Mouse (Mus musculus): ENCODE data around the gene Fbxo42. TPM values are rescaled to one million over a fixed set of nuclear protein-coding genes. Genes with fewer than 3 reads are reported as not detected.

The Fbxo42 gene
- polyA plus RNA-seq, 1 experiment from 2014 or later, result 27.0 TPM

DNA sequence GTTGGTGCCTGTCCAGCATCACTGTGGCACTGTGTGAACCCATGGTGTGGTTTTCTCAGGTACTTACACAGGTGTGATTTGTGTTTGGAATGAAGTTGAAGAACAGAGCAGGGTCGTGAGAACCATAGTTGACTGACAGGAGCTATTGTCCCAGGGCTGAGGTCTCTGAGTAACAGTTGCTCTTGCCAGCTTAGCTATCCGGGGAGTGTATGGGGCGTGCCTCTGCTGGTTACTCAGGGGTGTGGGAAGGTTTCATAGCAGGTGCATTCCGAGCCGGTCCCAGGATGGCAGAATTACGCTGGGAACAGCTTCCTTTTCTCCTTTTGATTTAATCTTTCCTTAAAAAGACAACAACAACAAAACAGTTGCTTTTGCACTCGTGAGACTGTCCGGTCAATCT lies 33.1 kb downstream of the Fbxo42 start:
- peaks cover 3% of the 10 kb centered on the region; the same call in 1 of the 2 replicates for H3K4me1 ChIP-seq
- H3K9ac ChIP-seq (replicated peaks), result no peak overlapping the region
- no peak for ATAC-seq (ENCODE audit: low FRiP score, low read depth)
- H3K4me3 ChIP-seq, result no peak overlapping the region
- H3K27ac ChIP-seq (replicated peaks), result no peak overlapping the region
- H3K36me3 ChIP-seq, result peaks cover 38% of the 10 kb centered on the region
- no peak overlapping the region for H3K4me2 ChIP-seq (replicated peaks)
- no peaks in the 10 kb centered on the region for H3K9me3 ChIP-seq
- no peaks in the 10 kb centered on the region for H3K27me3 ChIP-seq
- 84% methylated on average over 8 of the region's 8 CpGs for WGBS

GRCm38 (mm10) chr4:141181981-141182380 lies 34.3 kb downstream of the Fbxo42 start:
- Histone ChIP-seq H3K9me3 (no peaks in the 10 kb centered on the region), H3K4me3 (no peak overlapping the region), H3K4me1 (peaks cover 6% of the 10 kb centered on the region; the same call in 1 of the 2 replicates), H3K27ac (replicated peaks) (no peak overlapping the region), H3K4me2 (replicated peaks) (no peak overlapping the region), H3K27me3 (no peaks in the 10 kb centered on the region), H3K36me3 (peaks cover 36% of the 10 kb centered on the region), H3K9ac (replicated peaks) (no peak overlapping the region)
- WGBS, result 97% methylated on average over 6 of the region's 6 CpGs
- no peak for ATAC-seq (ENCODE audit: low FRiP score, low read depth)

DNA sequence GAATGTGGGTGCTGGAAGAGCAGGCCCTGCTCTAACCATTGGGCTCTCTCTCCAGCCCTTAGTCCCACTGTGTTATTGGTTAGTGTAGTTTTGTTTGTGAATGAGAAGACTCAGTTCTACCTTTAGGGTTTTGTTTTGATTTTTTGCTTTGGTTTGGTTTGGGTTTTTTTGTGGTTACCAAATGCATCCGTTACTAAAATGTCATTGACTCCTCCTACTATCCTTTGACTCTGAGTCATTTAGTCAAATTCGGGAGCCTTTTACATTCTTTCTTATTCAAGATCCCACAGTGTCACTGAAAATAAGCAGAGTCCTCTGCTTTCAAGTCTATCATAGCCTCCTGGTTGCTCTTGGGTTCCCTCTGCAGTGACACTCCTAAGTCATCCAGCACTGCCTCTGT lies 36.2 kb downstream of the Fbxo42 start:
- WGBS, result 97% methylated on average over 2 of the region's 2 CpGs

GRCm38 (mm10) chr4:141184426-141184825 lies 36.7 kb downstream of the Fbxo42 start:
- WGBS, result 95% methylated on average over 4 of the region's 4 CpGs
- Histone ChIP-seq H3K9me3 (no peaks in the 10 kb centered on the region), H3K36me3 (peaks cover 36% of the 10 kb centered on the region), H3K9ac (replicated peaks) (no peak overlapping the region), H3K27me3 (no peaks in the 10 kb centered on the region), H3K27ac (replicated peaks) (no peak overlapping the region), H3K4me2 (replicated peaks) (no peak overlapping the region), H3K4me3 (no peak overlapping the region), H3K4me1 (peaks cover 6% of the 10 kb centered on the region; the same call in 1 of the 2 replicates)
- ATAC-seq (ENCODE audit: low FRiP score, low read depth), result no peak

More for the DNA sequence above, 36.2 kb downstream of the Fbxo42 start:
- Histone ChIP-seq H3K4me3 (no peak overlapping the region), H3K4me1 (peaks cover 6% of the 10 kb centered on the region; the same call in 1 of the 2 replicates), H3K9me3 (no peaks in the 10 kb centered on the region), H3K36me3 (peaks cover 35% of the 10 kb centered on the region), H3K27me3 (no peaks in the 10 kb centered on the region), H3K27ac (replicated peaks) (no peak overlapping the region), H3K9ac (replicated peaks) (no peak overlapping the region), H3K4me2 (replicated peaks) (no peak overlapping the region)
- ATAC-seq (ENCODE audit: low FRiP score, low read depth), result no peak

DNA sequence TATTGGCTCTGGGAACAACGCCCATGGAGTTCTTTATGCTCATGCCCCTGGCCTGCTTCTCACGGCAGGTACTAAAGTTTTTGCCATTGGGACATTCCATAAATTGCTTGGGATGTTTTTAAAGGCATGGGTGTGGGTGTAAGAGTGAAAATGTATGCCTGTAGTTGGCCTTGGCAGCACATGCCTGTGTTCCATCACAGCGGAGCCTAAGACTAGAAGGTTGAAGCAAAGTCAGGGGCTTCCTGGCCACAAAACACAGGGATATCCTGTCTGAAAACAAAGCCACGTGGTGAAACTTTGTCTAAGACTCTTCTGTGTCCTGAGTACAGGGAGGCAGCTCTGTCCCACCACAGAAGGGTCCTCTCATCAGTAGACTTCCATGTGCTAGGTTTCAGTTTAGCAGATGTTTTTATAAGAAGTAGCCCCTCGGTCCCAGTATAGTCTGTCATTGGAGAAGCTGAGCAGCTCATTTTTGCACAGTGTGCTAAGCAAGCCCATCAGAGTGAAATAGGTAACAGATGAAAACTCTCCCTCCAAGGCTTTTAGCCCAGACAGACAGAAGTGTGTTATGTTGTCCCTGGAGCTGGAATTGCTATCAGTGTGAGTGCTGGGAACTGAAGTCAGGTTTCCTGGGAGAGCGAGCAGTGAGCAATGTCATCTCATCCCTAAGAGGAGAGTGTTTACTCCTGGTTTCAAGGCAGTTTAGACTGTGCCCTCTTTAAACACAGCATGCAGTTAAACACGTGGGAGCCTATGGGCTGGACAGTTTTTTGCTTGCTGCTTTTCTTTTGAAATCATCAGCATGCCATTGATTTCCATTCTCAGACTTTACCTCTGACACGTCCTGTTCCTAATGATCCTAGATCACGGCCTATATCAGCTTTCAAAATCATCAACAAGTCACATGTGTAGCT lies 39.5 kb downstream of the Fbxo42 start:
- Histone ChIP-seq H3K27ac (replicated peaks) (no peak overlapping the region; the same call in 1 of the 2 replicates), H3K9me3 (no peaks in the 10 kb centered on the region), H3K4me1 (0 out of 2 replicates have a peak, but pooled peaks cover 6% of the 10 kb centered on the region), H3K27me3 (no peaks in the 10 kb centered on the region), H3K9ac (replicated peaks) (no peak overlapping the region), H3K36me3 (peaks cover 40% of the 10 kb centered on the region), H3K4me2 (replicated peaks) (no peak overlapping the region), H3K4me3 (no peak overlapping the region)
- no peak for ATAC-seq (ENCODE audit: low FRiP score, low read depth)
- WGBS, result 71% methylated on average over 9 of the region's 9 CpGs

DNA sequence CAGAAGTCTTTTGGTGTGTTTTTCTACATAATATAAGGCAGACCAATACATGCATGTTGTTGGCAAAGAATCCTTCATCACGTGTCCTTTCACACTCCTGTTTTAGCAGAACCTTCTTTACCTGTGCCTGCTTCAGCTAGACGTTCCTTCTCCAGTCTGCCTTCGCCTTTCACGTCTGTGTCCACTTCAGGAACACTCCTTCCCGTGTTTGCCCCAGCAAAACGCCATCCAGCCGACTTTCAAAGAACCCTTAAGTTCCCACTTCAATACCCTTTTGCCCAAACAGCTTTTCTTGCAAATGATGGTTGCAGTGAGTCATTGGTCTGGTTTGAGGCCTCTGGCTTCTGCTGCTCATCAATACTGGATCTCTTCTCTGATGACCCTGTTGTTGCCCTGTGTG lies 43.6 kb downstream of the Fbxo42 start:
- ATAC-seq (ENCODE audit: low FRiP score, low read depth), result no peak

GRCm38 (mm10) chr4:141194553-141194952 lies 46.8 kb downstream of the Fbxo42 start:
- H3K4me2 ChIP-seq (replicated peaks), result no peak overlapping the region
- H3K4me1 ChIP-seq, result no peaks in the 10 kb centered on the region
- 96% methylated on average over 6 of the region's 6 CpGs for WGBS
- H3K27me3 ChIP-seq, result no peaks in the 10 kb centered on the region
- H3K9ac ChIP-seq (replicated peaks), result no peak overlapping the region
- peaks cover 72% of the 10 kb centered on the region for H3K36me3 ChIP-seq
- H3K27ac ChIP-seq (replicated peaks), result no peak overlapping the region
- H3K4me3 ChIP-seq, result no peak overlapping the region
- no peak for ATAC-seq (ENCODE audit: low FRiP score, low read depth)
- H3K9me3 ChIP-seq, result no peaks in the 10 kb centered on the region

More for the DNA sequence above, 43.6 kb downstream of the Fbxo42 start:
- Histone ChIP-seq H3K4me3 (no peak overlapping the region), H3K4me2 (replicated peaks) (no peak overlapping the region), H3K36me3 (peaks cover 45% of the 10 kb centered on the region), H3K27me3 (no peaks in the 10 kb centered on the region), H3K4me1 (0 out of 2 replicates have a peak, but pooled peaks cover 6% of the 10 kb centered on the region), H3K9ac (replicated peaks) (no peak overlapping the region), H3K27ac (replicated peaks) (no peak overlapping the region; the same call in 1 of the 2 replicates), H3K9me3 (no peaks in the 10 kb centered on the region)
- WGBS, result 94% methylated on average over 7 of the region's 7 CpGs

DNA sequence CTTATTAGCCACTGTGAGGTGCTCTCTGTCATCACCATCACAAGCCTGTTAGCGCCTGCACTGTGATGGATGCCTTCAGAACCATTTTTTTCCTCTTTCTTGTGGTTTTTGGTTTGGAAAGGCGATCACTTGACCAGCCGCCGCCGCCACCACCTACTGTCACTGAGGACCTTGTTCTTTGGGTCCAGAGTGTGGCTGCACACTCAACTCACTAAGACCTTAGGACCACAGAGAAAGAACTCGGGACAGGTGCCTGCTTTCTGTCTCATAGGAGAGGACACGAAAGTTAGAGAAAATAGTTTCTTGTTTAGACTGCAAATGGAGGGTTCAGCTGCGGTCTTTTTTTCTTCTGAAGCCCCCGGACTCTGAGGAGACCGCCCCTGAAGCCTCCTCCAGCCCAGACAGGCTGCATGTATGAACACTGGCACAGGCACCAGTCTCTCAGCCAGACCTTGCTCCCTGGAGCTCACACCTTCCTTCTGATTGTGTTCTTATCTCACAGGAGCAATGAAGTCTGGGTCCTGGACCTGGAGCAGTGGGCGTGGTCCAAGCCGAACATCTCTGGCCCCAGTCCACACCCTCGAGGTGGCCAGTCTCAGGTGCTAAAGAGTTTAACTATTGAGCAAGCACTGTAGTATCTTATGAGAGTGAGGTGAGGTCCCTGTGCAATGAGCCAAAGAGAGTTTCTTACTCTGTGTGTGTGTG lies 49.4 kb downstream of the Fbxo42 start:
- ATAC-seq (ENCODE audit: low FRiP score, low read depth), result no peak
- 95% methylated on average over 13 of the region's 13 CpGs for WGBS
- Histone ChIP-seq H3K4me1 (no peaks in the 10 kb centered on the region), H3K36me3 (peaks cover 81% of the 10 kb centered on the region), H3K4me2 (replicated peaks) (no peak overlapping the region), H3K4me3 (no peak overlapping the region), H3K9me3 (no peaks in the 10 kb centered on the region), H3K27ac (replicated peaks) (no peak overlapping the region), H3K9ac (replicated peaks) (no peak overlapping the region), H3K27me3 (no peaks in the 10 kb centered on the region)

- WGBS, result 96% methylated on average over 8 of the region's 13 CpGs
- no peaks in the 10 kb centered on the region for H3K27me3 ChIP-seq
- no peak for ATAC-seq (ENCODE audit: low FRiP score, low read depth)
These were observed 49.9 kb downstream of the Fbxo42 start for GRCm38 (mm10) chr4:141197686-141198035.

DNA sequence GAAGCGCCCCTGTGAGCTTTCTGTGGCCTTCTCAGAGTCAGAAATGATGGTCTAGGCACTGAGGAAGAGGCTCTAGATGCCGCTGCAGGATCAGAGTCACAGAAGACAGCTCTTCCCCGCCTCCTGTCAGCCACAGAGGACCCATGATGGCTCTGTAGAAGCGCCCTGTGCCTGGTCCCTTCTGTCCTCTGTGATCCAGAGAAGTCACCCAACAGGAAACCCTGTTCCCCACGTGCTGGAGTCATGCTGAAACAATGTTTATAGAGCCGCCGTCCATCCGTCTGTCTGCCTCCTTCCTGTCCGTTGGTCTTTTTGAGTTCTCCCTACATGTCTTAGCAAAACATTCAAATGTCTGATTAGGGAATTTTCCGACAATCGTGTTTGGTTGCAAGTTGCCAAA lies 53.2 kb downstream of the Fbxo42 start:
- H3K9ac ChIP-seq (replicated peaks), result no peak overlapping the region
- H3K27ac ChIP-seq (replicated peaks), result no peak overlapping the region
- H3K4me1 ChIP-seq, result no peaks in the 10 kb centered on the region
- 90% methylated on average over 11 of the region's 11 CpGs for WGBS
- H3K9me3 ChIP-seq, result no peaks in the 10 kb centered on the region
- H3K4me2 ChIP-seq (replicated peaks), result no peak overlapping the region
- peaks cover 80% of the 10 kb centered on the region for H3K36me3 ChIP-seq
- no peaks in the 10 kb centered on the region for H3K27me3 ChIP-seq
- no peak for ATAC-seq (ENCODE audit: low FRiP score, low read depth)
- H3K4me3 ChIP-seq, result no peak overlapping the region

More at GRCm38 (mm10) chr4:141197686-141198035, 49.9 kb downstream of the Fbxo42 start:
- H3K9me3 ChIP-seq, result no peaks in the 10 kb centered on the region
- H3K4me1 ChIP-seq, result no peaks in the 10 kb centered on the region
- peaks cover 82% of the 10 kb centered on the region for H3K36me3 ChIP-seq
- H3K4me2 ChIP-seq (replicated peaks), result no peak overlapping the region
- no peak overlapping the region for H3K4me3 ChIP-seq
- H3K9ac ChIP-seq (replicated peaks), result no peak overlapping the region
- no peak overlapping the region for H3K27ac ChIP-seq (replicated peaks)

DNA sequence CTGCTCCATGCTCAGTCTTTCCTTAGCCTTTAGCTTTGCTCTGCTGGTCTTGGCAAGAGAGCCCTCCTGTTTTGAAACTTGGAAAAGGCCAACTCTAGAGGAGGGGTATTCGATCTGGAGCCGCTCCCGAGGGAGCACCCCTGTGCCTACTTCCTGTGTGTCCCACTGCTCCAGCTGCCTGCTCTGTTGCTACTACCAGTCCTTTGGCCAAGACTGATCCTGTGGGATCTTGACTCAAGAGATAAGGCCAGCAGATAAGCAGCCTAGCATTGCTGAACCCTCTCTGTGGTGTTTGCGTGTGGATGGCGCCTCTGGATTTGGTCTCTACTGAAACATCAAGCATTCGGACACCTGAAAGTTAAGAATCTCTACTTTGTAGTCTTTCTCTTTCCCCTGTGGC lies 54.5 kb downstream of the Fbxo42 start:
- Histone ChIP-seq H3K36me3 (peaks cover 68% of the 10 kb centered on the region), H3K4me3 (no peak overlapping the region), H3K27ac (replicated peaks) (no peak overlapping the region), H3K9me3 (no peaks in the 10 kb centered on the region), H3K9ac (replicated peaks) (no peak overlapping the region), H3K4me1 (no peaks in the 10 kb centered on the region), H3K4me2 (replicated peaks) (no peak overlapping the region), H3K27me3 (no peaks in the 10 kb centered on the region)
- 94% methylated on average over 6 of the region's 6 CpGs for WGBS
- no peak for ATAC-seq (ENCODE audit: low FRiP score, low read depth)

GRCm38 (mm10) chr4:141204580-141205061 lies 56.9 kb downstream of the Fbxo42 start:
- no peak overlapping the region for H3K4me2 ChIP-seq (replicated peaks)
- no peak overlapping the region for H3K4me3 ChIP-seq
- ATAC-seq (ENCODE audit: low FRiP score, low read depth), result no peak
- no peaks in the 10 kb centered on the region for H3K9me3 ChIP-seq
- H3K4me1 ChIP-seq, result no peaks in the 10 kb centered on the region
- H3K36me3 ChIP-seq, result peaks cover 44% of the 10 kb centered on the region
- H3K27me3 ChIP-seq, result no peaks in the 10 kb centered on the region
- 82% methylated on average over 4 of the region's 4 CpGs for WGBS
- no peak overlapping the region for H3K27ac ChIP-seq (replicated peaks)
- H3K9ac ChIP-seq (replicated peaks), result no peak overlapping the region

All from midbrain, embryonic 12.5 days (tissue).